Mouse (Mus musculus): ENCODE measurements around the gene Cd93. TPM values are rescaled to one million over a fixed set of nuclear protein-coding genes. Genes with fewer than 3 reads are reported as not detected.

The Cd93 gene
- total RNA-seq (2023): 10 to 100 TPM; 41.3 to 48.6 TPM

DNA sequence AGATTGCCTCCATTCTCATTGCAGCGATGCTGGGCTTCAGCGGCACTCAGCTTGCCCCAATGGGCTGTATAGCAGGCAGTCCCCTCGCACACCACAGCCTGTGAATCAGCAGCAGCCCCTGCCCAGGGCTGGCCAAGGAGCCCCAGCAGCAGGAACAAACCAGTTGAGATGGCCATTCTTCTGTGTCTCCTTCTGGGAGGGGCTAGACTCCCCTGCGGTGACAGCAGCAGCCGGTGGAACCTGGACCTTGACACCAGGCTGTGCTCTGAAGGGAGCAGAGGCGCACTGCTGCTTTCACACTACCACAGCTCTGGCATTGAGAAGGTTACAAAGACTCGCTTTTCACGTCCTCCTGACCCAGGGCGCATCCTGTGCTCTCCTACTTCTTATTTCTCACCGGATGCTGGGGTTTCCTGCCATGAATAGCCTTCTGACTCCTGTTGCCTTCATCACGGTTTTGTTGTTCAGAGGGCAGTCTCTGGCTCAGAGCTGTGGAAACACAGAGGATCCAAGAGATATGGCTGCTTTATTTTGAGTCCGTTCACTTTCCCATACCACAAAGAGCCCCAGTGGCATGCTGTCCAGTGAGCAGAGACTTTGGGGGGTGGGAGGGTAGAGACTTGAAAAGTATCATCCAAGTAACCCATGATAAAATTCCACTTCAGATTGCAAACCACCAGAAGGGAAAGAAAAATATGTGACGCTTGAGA is at the start of gene Cd93:
TSS of gene Cd93 (minus strand) at position 315 of the 710 bp plus-strand sequence.

DNA sequence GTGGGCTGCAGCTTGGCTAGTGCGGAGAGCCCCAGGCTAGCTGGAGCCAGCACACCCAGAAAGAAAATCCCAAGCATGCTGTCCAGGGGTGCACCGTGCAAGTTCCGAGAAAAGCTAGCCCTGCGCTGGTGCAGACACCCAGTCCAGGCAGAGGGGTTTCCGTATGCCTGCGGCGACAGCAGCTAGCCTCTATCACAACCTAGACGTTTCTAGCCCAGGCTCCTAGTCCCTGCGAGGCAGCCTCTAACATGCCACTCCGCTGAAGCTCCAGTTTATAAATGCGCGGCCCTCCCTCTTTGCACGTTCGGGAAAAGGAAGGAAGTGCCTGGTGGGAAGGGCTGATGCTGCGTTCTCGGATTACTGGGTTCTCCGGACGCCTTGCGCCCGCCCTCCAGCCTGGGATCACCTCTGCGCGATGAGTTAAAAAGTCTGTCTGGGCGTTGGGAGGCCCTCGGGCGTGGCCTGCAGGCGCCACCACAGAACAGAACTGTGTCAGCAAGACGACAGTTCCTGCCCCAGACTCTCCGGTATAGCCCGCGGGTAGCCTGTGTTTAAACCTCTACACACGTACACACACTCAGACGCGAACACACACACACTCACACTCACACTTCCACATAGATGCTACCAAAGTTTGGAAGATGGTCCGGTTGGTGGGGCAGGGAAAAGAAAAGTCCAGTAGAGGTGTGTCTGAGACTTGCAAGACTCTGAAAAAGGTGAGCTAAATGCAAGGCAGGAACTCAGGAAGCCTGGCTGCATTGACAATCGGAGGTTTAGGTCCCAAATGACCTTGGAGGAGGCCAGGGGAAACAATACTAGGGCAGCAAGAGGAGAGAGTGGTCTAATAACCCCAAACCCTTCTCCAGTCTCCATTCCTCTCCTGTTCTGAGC is 35.2 kb downstream of the Cd93 start, which contains the start of gene Thbd:
TSS of gene Thbd (minus strand) at position 319 of the 891 bp plus-strand sequence.

DNA sequence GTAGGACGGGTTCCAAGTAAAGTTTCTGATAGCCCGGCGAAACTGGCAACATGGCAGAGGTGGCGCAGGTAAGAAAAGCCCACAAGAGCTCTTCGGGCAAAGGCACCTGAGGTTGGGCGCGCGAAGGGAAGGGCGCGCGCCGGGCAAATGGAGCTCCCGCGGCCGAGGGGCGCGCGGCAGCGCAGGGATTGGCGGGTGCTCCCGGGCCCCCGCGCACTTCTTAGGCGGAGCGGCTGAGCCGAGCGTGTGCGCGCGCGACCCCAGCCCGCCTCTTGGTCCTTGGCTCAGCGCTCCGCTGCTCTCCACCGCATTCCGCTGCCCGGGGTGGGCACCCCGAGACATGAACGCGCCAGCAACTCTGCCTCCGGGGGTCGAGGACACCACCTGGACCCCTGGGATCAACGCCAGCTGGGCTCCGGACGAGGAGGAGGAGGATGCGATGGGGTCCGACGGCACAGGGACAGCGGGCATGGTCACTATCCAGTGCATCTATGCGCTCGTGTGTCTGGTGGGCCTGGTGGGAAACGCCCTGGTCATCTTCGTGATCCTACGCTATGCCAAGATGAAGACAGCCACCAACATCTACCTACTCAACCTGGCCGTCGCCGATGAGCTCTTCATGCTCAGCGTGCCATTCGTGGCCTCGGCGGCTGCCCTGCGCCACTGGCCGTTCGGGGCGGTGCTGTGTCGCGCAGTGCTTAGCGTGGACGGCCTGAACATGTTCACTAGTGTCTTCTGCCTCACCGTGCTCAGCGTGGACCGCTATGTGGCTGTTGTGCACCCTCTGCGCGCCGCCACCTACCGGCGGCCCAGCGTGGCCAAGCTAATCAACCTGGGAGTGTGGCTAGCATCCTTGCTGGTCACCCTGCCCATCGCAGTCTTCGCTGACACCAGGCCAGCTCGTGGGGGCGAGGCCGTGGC is 48.0 kb downstream of the Cd93 start, which contains the start of gene Sstr4:
TSS of gene Sstr4 (plus strand) at position 214 of the 921 bp plus-strand sequence.

Other genes starting within 250 kb of the Cd93 start
- gene Sstr4, start 48.2 kb downstream of the Cd93 start, total RNA-seq (2023): 1 to 10 TPM; 1.9 to 2.0 TPM
- gene Thbd, start 35.4 kb downstream of the Cd93 start, total RNA-seq (2023): 10 to 100 TPM; 17.4 to 18.2 TPM
- gene Nxt1, start 229.0 kb upstream of the Cd93 start, total RNA-seq (2023): 10 to 100 TPM; 27.3 to 28.1 TPM
- gene Gzf1, start 237.5 kb upstream of the Cd93 start, total RNA-seq (2023): 10 to 100 TPM; 15.2 to 15.5 TPM